Mouse (Mus musculus) MEL (cell line): ENCODE measurements around the gene Dpm2. TPM values are rescaled to one million over a fixed set of nuclear protein-coding genes. Genes with fewer than 3 reads are reported as not detected.

Experiments used
- DNase-seq: peaks from one replicate; pipeline ENCODE4 v3.0.0; 2011; ENCODE audit warnings: low read depth, low spot score
- H3K27ac ChIP-seq: 2 replicates; pipeline ENCODE4 v1.5.1; 2012; ENCODE audit warnings: low read depth, mild to moderate bottlenecking, control low read depth, low read length, moderate library complexity; ENCODE audit not compliant: control insufficient read depth
- H3K27me3 ChIP-seq, 2 experiments: fragments of 150-350 bp in 1 of 2; sonication (generic) in 1 of 2; 2 replicates each; pipeline ENCODE4 v1.6.1; 2012; ENCODE audit warnings: low read length in 2 of 2, mild to moderate bottlenecking in 2 of 2, improper control_type of control experiment in 1 of 2, moderate library complexity in 1 of 2; ENCODE audit not compliant: insufficient read depth in 2 of 2, control insufficient read depth in 1 of 2
- H3K36me3 ChIP-seq, 2 experiments: 2 replicates each; pipeline ENCODE4 v1.6.1; 2012 to 2014; ENCODE audit warnings: low read length in 2 of 2, improper control_type of control experiment in 1 of 2, inconsistent platforms in 1 of 2, mild to moderate bottlenecking in 1 of 2; ENCODE audit not compliant: insufficient read depth in 2 of 2, control insufficient read depth in 1 of 2
- H3K4me1 ChIP-seq, 2 experiments: fragments of 150-350 bp in 1 of 2; sonication (generic) in 1 of 2; 2 replicates each; pipeline ENCODE4 v1.6.1; 2012; ENCODE audit warnings: low read length in 2 of 2, improper control_type of control experiment in 1 of 2, mild to moderate bottlenecking in 1 of 2; ENCODE audit not compliant: insufficient read depth in 2 of 2, control insufficient read depth in 1 of 2
- H3K4me3 ChIP-seq, 2 experiments: fragments of 150-350 bp in 1 of 2; sonication (generic) in 1 of 2; 2 replicates each; pipeline ENCODE4 v1.5.1; 2012; ENCODE audit warnings: low read depth in 2 of 2, low read length in 2 of 2, mild to moderate bottlenecking in 2 of 2, moderate library complexity in 2 of 2, control low read depth in 1 of 2, improper control_type of control experiment in 1 of 2; ENCODE audit not compliant: control insufficient read depth in 1 of 2, insufficient read depth in 1 of 2
- H3K79me2 ChIP-seq: 2 replicates; pipeline ENCODE4 v1.6.1; 2012; ENCODE audit warnings: mild to moderate bottlenecking, low read length, moderate library complexity; ENCODE audit not compliant: control insufficient read depth, poor library complexity, insufficient read depth
- H3K9ac ChIP-seq: 2 replicates; pipeline ENCODE4 v1.6.1; 2012; ENCODE audit warnings: low read depth, mild to moderate bottlenecking, control low read depth, low read length, moderate library complexity; ENCODE audit not compliant: control insufficient read depth, poor library complexity, severe bottlenecking
- H3K9me3 ChIP-seq: fragments of 150-350 bp; sonication (generic); replicated peaks from 2 replicates; pipeline ENCODE4 v1.6.1; 2012; ENCODE audit warnings: mild to moderate bottlenecking, low read length, improper control_type of control experiment, moderate library complexity; ENCODE audit not compliant: insufficient read depth
- BHLHE40 ChIP-seq: IDR thresholded peaks from 2 replicates; pipeline ENCODE4 v1.6.1; 2012; ENCODE audit warnings: low read depth, mild to moderate bottlenecking, inconsistent platforms, low read length, improper control_type of control experiment, borderline replicate concordance
- CTCF ChIP-seq, 3 experiments: IDR thresholded peaks in 2 of 3; conservative IDR thresholded peaks in 1 of 3; 2 replicates each; pipeline ENCODE4 v1.5.1; 2011 to 2012; ENCODE audit warnings: low read length in 3 of 3, low read depth in 2 of 3, mild to moderate bottlenecking in 2 of 3, improper control_type of control experiment in 1 of 3, inconsistent platforms in 1 of 3, mixed read lengths in 1 of 3, moderate library complexity in 1 of 3; ENCODE audit not compliant: control insufficient read depth in 1 of 3, insufficient read depth in 1 of 3, poor library complexity in 1 of 3, severe bottlenecking in 1 of 3
- E2F4 ChIP-seq: IDR thresholded peaks from 2 replicates; pipeline ENCODE4 v1.6.1; 2011; ENCODE audit warnings: low read depth, low read length, improper control_type of control experiment, borderline replicate concordance
- EP300 ChIP-seq, 2 experiments: IDR thresholded peaks; 2 replicates each; pipeline ENCODE4 v1.6.1; 2011; ENCODE audit warnings: improper control_type of control experiment in 2 of 2, low read length in 2 of 2, low read depth in 1 of 2, mild to moderate bottlenecking in 1 of 2
- ETS1 ChIP-seq: IDR thresholded peaks from 2 replicates; pipeline ENCODE4 v1.6.1; 2012; ENCODE audit warnings: low read depth, mild to moderate bottlenecking, inconsistent platforms, low read length, improper control_type of control experiment, moderate library complexity
- GABPA ChIP-seq: IDR thresholded peaks from 2 replicates; pipeline ENCODE4 v1.6.1; 2012; ENCODE audit warnings: low read depth, mild to moderate bottlenecking, inconsistent platforms, low read length, improper control_type of control experiment, moderate library complexity
- GATA1 ChIP-seq: IDR thresholded peaks from 2 replicates; pipeline ENCODE4 v1.6.1; 2011; ENCODE audit warnings: low read depth, low read length, improper control_type of control experiment
- HCFC1 ChIP-seq: IDR thresholded peaks from 2 replicates; pipeline ENCODE4 v1.6.1; 2012; ENCODE audit warnings: low read depth, mild to moderate bottlenecking, inconsistent platforms, low read length, improper control_type of control experiment, moderate library complexity
- JUND ChIP-seq: IDR thresholded peaks from 2 replicates; pipeline ENCODE4 v1.6.1; 2011; ENCODE audit warnings: low read depth, mild to moderate bottlenecking, improper control_type of control experiment, low read length
- MAFK ChIP-seq: IDR thresholded peaks from 2 replicates; pipeline ENCODE4 v1.6.1; 2011; ENCODE audit warnings: low read depth, mild to moderate bottlenecking, low read length, improper control_type of control experiment, borderline replicate concordance
- MAX ChIP-seq: IDR thresholded peaks from 2 replicates; pipeline ENCODE4 v1.6.1; 2011; ENCODE audit warnings: low read length, improper control_type of control experiment
- MEF2A ChIP-seq: IDR thresholded peaks from 2 replicates; pipeline ENCODE4 v1.6.1; 2014; ENCODE audit warnings: low read depth, mild to moderate bottlenecking, inconsistent platforms, low read length, improper control_type of control experiment; ENCODE audit not compliant: poor library complexity, insufficient replicate concordance, severe bottlenecking; ENCODE audit errors: extremely low read depth
- MXI1 ChIP-seq: IDR thresholded peaks from 2 replicates; pipeline ENCODE4 v1.6.1; 2011; ENCODE audit warnings: mild to moderate bottlenecking, low read depth, low read length, improper control_type of control experiment
- MYB ChIP-seq: IDR thresholded peaks from 2 replicates; pipeline ENCODE4 v1.6.1; 2011; ENCODE audit warnings: mild to moderate bottlenecking, low read depth, low read length, improper control_type of control experiment
- POLR2AphosphoS2 ChIP-seq: IDR thresholded peaks from 2 replicates; pipeline ENCODE4 v1.6.1; 2011; ENCODE audit warnings: low read length, improper control_type of control experiment
- POLR2AphosphoS5 ChIP-seq: IDR thresholded peaks from 2 replicates; pipeline ENCODE4 v1.6.1; 2012; ENCODE audit warnings: low read depth, borderline replicate concordance, mild to moderate bottlenecking, inconsistent platforms, low read length, moderate library complexity, mixed read lengths
- SMC3 ChIP-seq: IDR thresholded peaks from 2 replicates; pipeline ENCODE4 v1.6.1; 2011; ENCODE audit warnings: low read depth, low read length, improper control_type of control experiment
- TBP ChIP-seq: IDR thresholded peaks from 2 replicates; pipeline ENCODE4 v1.8.0; 2011; ENCODE audit warnings: low read depth, low read length, improper control_type of control experiment
- UBTF ChIP-seq: IDR thresholded peaks from 2 replicates; pipeline ENCODE4 v1.6.1; 2012; ENCODE audit warnings: low read depth, mild to moderate bottlenecking, inconsistent platforms, low read length, improper control_type of control experiment, moderate library complexity, borderline replicate concordance; ENCODE audit not compliant: insufficient read depth
- USF1 ChIP-seq: IDR thresholded peaks from 2 replicates; pipeline ENCODE4 v1.6.1; 2014; ENCODE audit warnings: low read depth, mild to moderate bottlenecking, inconsistent platforms, low read length, improper control_type of control experiment, moderate library complexity
- ZC3H11A ChIP-seq: IDR thresholded peaks from 2 replicates; pipeline ENCODE4 v1.6.1; 2012; ENCODE audit warnings: low read depth, mild to moderate bottlenecking, inconsistent platforms, low read length, improper control_type of control experiment
- ZNF384 ChIP-seq: IDR thresholded peaks from 2 replicates; pipeline ENCODE4 v1.6.1; 2012; ENCODE audit warnings: low read depth, mild to moderate bottlenecking, inconsistent platforms, low read length, improper control_type of control experiment
- polyA plus RNA-seq, 2 experiments: library from polyadenylated mRNA; stranded (reverse) in 1 of 2; unstranded in 1 of 2; fragments of >175 nt in 1 of 2; fragments of >200 nt in 1 of 2; gene quantifications; 2 replicates each; pipeline versions ENCODE4 v1.2.1 to v1.2.4; 2012; ENCODE audit warnings: low replicate concordance in 2 of 2, low read depth in 1 of 2; ENCODE audit not compliant: insufficient read length in 2 of 2, insufficient read depth in 1 of 2, missing spikeins in 1 of 2
- total RNA-seq: library from RNA; depleted of rRNA; stranded (reverse); fragments of 300-350 nt; gene quantifications from 2 replicates; pipeline ENCODE4 v1.2.3, GENCODE M21; 2012

Dpm2 gene
- total and polyA plus RNA-seq, 3 experiments: 45.8 to 109 TPM; not detected in 1

DNA sequence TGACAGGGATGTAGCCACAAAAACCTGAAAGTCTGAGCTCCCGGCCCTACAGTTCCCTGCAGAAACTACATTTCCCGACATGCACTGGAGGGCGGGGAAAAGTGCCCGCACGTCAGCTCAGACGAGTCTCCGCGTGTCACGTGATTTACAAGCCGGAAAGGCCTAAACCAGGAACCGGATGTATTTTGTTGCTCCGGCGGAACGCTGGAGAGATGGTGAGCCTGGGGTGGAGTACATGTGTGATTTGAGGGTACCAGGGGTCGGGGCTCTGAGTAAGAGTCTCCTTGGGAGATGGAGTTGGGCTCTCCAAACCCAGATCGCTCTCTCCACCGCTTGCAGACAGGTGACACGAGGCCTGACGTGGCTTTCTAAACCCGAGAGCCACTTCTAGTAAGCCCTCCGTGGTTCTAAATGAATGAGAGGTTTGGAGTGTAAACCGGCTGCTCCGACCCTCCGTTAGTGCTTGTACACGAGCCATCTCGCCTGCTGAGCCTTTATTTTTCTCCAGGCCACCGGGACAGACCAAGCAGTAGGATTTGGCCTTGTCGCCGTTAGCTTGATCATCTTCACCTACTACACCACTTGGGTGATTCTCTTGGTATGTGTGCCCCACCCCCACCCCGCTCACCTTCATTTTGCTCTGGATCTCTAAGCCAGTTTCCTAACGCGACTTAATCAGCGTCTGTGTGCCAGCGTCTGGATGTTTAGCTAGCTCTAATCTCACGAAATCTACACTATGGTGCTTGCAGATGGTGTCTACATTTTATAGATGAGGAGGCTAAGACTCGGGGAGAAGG lies at the start of gene Dpm2 (continued):
- TF ChIP-seq UBTF: no peak
- TF ChIP-seq HCFC1: peak; percentile 100
- no peak for TF ChIP-seq MAFK
- TF ChIP-seq BHLHE40: peak; percentile 68

DNA sequence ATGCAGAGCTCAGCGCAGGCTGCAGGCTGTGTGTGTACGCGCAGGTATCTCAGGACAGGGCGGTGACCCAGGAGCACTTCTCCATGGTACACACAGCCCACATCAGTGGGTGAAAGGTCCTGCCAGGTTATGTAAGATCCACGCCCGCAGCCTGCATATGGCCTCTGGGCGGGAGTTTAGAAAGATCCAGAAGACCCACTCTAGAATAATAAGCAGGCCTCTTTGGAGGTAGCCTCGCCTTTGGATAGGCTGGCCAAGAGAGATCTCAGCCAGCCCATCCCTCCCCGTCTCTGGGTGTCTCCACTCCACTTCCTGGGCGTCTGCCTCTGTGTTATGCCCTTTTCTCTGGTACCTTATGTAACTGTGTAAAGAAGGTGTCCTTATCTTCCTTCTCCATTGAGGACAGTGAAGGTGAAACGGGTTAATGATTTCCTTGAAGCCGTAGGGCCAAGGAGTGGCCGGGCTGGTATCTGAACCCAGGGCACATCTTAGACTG lies 46.1 kb upstream of the Dpm2 start:
- no peaks in the 10 kb centered on the region for H3K79me2 ChIP-seq
- no peak overlapping the region for H3K27ac ChIP-seq
- no peak overlapping the region for H3K4me3 ChIP-seq
- H3K9ac ChIP-seq: no peak overlapping the region
- no peaks in the 10 kb centered on the region for H3K9me3 ChIP-seq
- H3K27me3 ChIP-seq: peaks cover 3% of the 10 kb centered on the region in 2 experiments; a peak in 2 of 4 replicates
- H3K36me3 ChIP-seq: no peaks in the 10 kb centered on the region
- no peak for TF ChIP-seq CTCF (IDR thresholded peaks at IDR 0.05 in 2 of 3, conservative IDR thresholded peaks at IDR 0.05 in 1 of 3; ENCODE audit: control insufficient read depth in 1 of 3, insufficient read depth in 1 of 3, low read depth in 2 of 3, low read length in 3 of 3, poor library complexity in 1 of 3, severe bottlenecking in 1 of 3)
- TF ChIP-seq MAX: no peak
- no peak for TF ChIP-seq MYB
- no peak for TF ChIP-seq POLR2AphosphoS5
- TF ChIP-seq MAFK: no peak
- no peak for TF ChIP-seq ETS1
- no peak for TF ChIP-seq GABPA
- TF ChIP-seq E2F4: no peak
- no peak for TF ChIP-seq MEF2A
- no peak for TF ChIP-seq MXI1
- TF ChIP-seq HCFC1: no peak
- TF ChIP-seq TBP: no peak
- TF ChIP-seq ZNF384: no peak
- TF ChIP-seq, all 39 proteins: peak for 0
- H3K4me1 ChIP-seq: no peaks in the 10 kb centered on the region
- no peak for DNase-seq

DNA sequence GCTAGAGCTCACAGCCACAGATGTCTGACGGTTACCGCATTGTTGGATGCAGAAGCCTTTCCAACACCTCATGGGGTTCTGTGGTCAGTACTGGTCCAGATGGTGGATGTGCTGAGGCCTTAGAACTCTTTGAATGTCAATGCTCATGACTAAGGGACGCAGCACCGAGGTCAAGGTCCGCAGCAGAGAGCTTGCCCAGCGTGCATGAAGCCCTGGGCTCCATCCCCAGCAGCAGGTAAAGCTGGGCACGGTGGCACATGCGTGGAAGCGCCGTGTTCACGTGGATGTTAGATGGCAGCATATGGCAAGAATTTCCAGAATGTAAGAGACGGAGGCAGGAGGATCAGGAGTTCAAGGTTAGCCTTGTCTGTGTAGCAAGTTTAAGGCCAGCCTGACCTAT lies 44.8 kb upstream of the Dpm2 start:
- Histone ChIP-seq H3K9me3 (no peaks in the 10 kb centered on the region), H3K9ac (no peak overlapping the region), H3K4me3 (no peak overlapping the region), H3K4me1 (no peaks in the 10 kb centered on the region), H3K27ac (no peak overlapping the region), H3K79me2 (no peaks in the 10 kb centered on the region), H3K36me3 (no peaks in the 10 kb centered on the region), H3K27me3 (peaks cover 3% of the 10 kb centered on the region in 2 experiments; a peak in 2 of 4 replicates)
- no peak for DNase-seq
- TF ChIP-seq EP300 (IDR thresholded peaks at IDR 0.05; ENCODE audit: low read depth in 1 of 2, low read length in 2 of 2) (no peak), ZC3H11A (no peak), MEF2A (no peak), SMC3 (no peak), GATA1 (no peak), JUND (no peak), USF1 (no peak), POLR2AphosphoS2 (no peak)
